Mouse (Mus musculus) liver, embryonic 14.5 days (tissue): Measurements from ENCODE around the gene Prtg. TPM values are rescaled to one million over a fixed set of nuclear protein-coding genes. Genes with fewer than 3 reads are reported as not detected.

ENCODE experiments used
- ATAC-seq: fragments of 200-750 bp; cut with Nextera tagmentation; 2 replicates; pipeline ENCODE4 v1.8.0; 2017; ENCODE audit warnings: moderate number of reproducible peaks, mild to moderate bottlenecking, moderate library complexity; ENCODE audit not compliant: insufficient read depth
- DNase-seq, 3 experiments: peaks; one replicate each; pipeline ENCODE4 v3.0.0-alpha.2; 2012 to 2013; ENCODE audit warnings: low read depth in 3 of 3, low spot score in 3 of 3
- H3K27ac ChIP-seq: fragments of 300-500 bp; sonication (generic); 2 replicates; pipeline ENCODE4 v1.5.1; 2014; ENCODE audit warnings: moderate library complexity, mild to moderate bottlenecking, control low read depth, inconsistent platforms
- H3K27me3 ChIP-seq: fragments of 300-500 bp; sonication (generic); 2 replicates; pipeline ENCODE4 v1.6.1; 2014; ENCODE audit warnings: mild to moderate bottlenecking, low read length, moderate library complexity; ENCODE audit not compliant: control insufficient read depth, insufficient read depth
- H3K36me3 ChIP-seq: fragments of 300-500 bp; sonication (generic); replicated peaks from 2 replicates; pipeline ENCODE4 v1.6.1; 2014; ENCODE audit warnings: low read depth; ENCODE audit not compliant: control insufficient read depth, insufficient read depth
- H3K4me1 ChIP-seq, 2 experiments: fragments of 200-500 bp in 1 of 2; fragments of 300-500 bp in 1 of 2; sonication (generic) in 1 of 2; replicated peaks; 2 replicates each; pipeline ENCODE4 v1.6.1; 2012 to 2014; ENCODE audit warnings: antibody characterized with exemption in 1 of 2, inconsistent platforms in 1 of 2, low read length in 1 of 2; ENCODE audit not compliant: control insufficient read depth in 2 of 2, insufficient read depth in 2 of 2
- H3K4me2 ChIP-seq: fragments of 300-500 bp; sonication (generic); 2 replicates; pipeline ENCODE4 v1.6.1; 2014; ENCODE audit warnings: low read depth, mild to moderate bottlenecking, control low read depth, moderate library complexity
- H3K4me3 ChIP-seq, 2 experiments: fragments of 200-500 bp in 1 of 2; fragments of 300-500 bp in 1 of 2; sonication (generic) in 1 of 2; 2 replicates each; pipeline ENCODE4 v1.5.1; 2012 to 2014; ENCODE audit warnings: low read depth in 2 of 2, low read length in 2 of 2, mild to moderate bottlenecking in 2 of 2, control low read depth in 1 of 2, inconsistent platforms in 1 of 2, moderate library complexity in 1 of 2; ENCODE audit not compliant: insufficient read depth in 1 of 2
- H3K9ac ChIP-seq: fragments of 300-500 bp; sonication (generic); replicated peaks from 2 replicates; pipeline ENCODE4 v1.6.1; 2014; ENCODE audit warnings: mild to moderate bottlenecking, control low read depth, moderate library complexity
- H3K9me3 ChIP-seq: fragments of 300-500 bp; sonication (generic); 2 replicates; pipeline ENCODE4 v1.6.1; 2016; ENCODE audit warnings: low read length, mixed read lengths; ENCODE audit not compliant: control insufficient read depth
- CTCF ChIP-seq: IDR thresholded peaks from 2 replicates; pipeline ENCODE4 v1.5.1; 2016; ENCODE audit warnings: antibody characterized with exemption, low read depth, control low read depth
- EP300 ChIP-seq: IDR thresholded peaks from 2 replicates; pipeline ENCODE4 v1.6.1; 2016; ENCODE audit warnings: antibody characterized with exemption, low read depth
- WGBS: fragments of 180-500 bp; shearing (Covaris S2); extraction: QIAGEN DNeasy Blood & Tissue Kit; methylation state at CpG from one replicate; pipeline ENCODE4 v1.1.7; 2014; ENCODE audit not compliant: insufficient replicate concordance; 5-methylcytosine and 5-hydroxymethylcytosine counted together
- polyA plus RNA-seq, 2 experiments: library from polyadenylated mRNA; depleted of rRNA in 1 of 2; stranded (reverse) in 1 of 2; unstranded in 1 of 2; fragments of >200 nt; fragmentation: Nextera tagmentation in 1 of 2; extraction: Ambion mirVana in 1 of 2; gene quantifications; 2 replicates each; pipeline versions ENCODE4 v1.2.1 to v1.2.3; 2012 to 2014

Gene Prtg
- polyA plus RNA-seq, 2 experiments: 0.03 TPM

DNA sequence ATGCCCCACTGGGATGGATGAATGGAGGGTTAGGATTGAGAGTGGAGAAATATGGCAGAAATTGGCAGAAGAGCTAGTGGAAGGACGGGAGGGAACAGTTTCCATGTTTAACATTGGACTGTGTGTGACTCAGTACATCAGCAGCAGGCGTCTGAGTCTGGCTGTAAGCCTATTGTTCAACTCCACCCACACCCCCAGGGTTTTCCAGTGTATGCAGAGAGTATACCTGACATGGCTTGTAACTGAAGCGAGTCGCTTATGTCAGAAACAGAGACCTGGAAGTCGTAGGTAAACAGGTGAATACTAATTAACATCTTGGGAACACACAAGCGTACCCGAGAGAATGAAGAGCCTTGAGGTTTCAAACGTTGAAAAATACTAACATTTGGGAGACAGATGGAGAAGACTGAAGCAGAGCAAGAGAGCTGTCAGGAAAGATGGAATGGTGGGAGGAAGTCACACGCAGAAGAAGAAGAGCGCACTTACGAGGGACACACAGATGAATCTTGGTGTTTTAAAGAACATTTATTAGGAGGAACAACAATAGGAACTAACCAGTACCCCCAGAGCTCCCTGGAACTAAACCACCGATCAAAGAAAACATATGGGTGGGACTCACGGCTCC, 124.6 kb downstream of the Prtg start:
- H3K27ac ChIP-seq: no peak overlapping the region
- no peaks in the 10 kb centered on the region for H3K36me3 ChIP-seq
- no peak overlapping the region for H3K4me3 ChIP-seq
- TF ChIP-seq EP300 (no peak), CTCF (no peak)
- 61% methylated on average over 13 of the region's 13 CpGs for WGBS
- H3K9me3 ChIP-seq: no peaks in the 10 kb centered on the region
- H3K4me1 ChIP-seq: no peaks in the 10 kb centered on the region
- DNase-seq (no peak), ATAC-seq (no peak)
- no peak overlapping the region for H3K4me2 ChIP-seq
- peaks cover 14% of the 10 kb centered on the region for H3K27me3 ChIP-seq
- H3K9ac ChIP-seq: no peak overlapping the region

DNA sequence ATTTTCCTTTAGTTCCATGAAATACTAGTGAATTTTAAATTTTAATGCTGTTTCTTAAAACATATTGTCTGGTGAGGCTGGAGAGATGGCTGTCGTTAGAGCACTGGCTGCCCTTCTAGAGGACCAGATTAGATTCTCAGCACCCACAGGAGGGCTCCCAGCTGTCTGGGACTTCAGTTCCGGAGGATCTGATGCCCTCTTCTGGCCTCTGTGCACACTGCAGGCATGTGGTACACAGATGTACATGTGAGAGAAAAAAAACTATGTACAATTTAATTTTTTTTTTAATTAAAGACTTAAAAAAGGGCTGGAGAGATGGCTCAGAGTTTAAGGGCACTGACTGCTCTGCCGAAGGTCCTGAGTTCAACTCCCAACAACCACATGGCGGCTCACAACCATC, 128.6 kb downstream of the Prtg start:
- TF ChIP-seq EP300: no peak
- 0 out of 2 replicates have a peak, but pooled peaks have one; percentile 25 for TF ChIP-seq CTCF
- Histone ChIP-seq H3K36me3 (no peaks in the 10 kb centered on the region), H3K27ac (no peak overlapping the region), H3K9ac (no peak overlapping the region), H3K4me2 (no peak overlapping the region), H3K27me3 (no peaks in the 10 kb centered on the region), H3K4me3 (no peak overlapping the region), H3K9me3 (no peaks in the 10 kb centered on the region), H3K4me1 (no peaks in the 10 kb centered on the region)
- no peak for ATAC-seq
- DNase-seq: no peak
- WGBS: 66% methylated on average over 4 of the region's 4 CpGs

DNA sequence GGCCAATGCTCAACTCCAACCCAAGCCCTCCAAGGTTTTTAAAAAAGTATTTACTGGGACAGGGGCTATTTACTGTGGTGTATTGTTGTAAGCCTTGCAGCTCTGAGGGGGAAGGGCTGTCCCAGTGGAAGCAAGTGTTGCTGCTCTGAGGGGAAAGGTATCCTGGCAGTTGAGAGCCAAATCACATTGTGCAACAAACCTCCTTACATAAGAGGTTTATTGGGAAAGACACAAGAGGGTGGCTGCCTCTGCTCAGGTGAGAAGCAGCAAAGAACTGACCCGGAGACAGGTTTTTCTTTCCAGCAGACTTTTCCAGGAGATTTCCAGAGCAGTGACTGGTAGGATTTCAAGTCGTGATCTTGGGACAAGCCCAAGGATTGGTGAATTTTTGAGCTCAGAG, 129.6 kb downstream of the Prtg start:
- no peak overlapping the region for H3K27ac ChIP-seq
- TF ChIP-seq CTCF: no peak
- TF ChIP-seq EP300: no peak
- no peak overlapping the region for H3K4me3 ChIP-seq
- no peak overlapping the region for H3K4me2 ChIP-seq
- 66% methylated on average over 2 of the region's 2 CpGs for WGBS
- H3K27me3 ChIP-seq: no peaks in the 10 kb centered on the region
- H3K9me3 ChIP-seq: no peaks in the 10 kb centered on the region
- no peaks in the 10 kb centered on the region for H3K4me1 ChIP-seq
- ATAC-seq: no peak
- no peak overlapping the region for H3K9ac ChIP-seq
- no peak for DNase-seq
- H3K36me3 ChIP-seq: no peaks in the 10 kb centered on the region

DNA sequence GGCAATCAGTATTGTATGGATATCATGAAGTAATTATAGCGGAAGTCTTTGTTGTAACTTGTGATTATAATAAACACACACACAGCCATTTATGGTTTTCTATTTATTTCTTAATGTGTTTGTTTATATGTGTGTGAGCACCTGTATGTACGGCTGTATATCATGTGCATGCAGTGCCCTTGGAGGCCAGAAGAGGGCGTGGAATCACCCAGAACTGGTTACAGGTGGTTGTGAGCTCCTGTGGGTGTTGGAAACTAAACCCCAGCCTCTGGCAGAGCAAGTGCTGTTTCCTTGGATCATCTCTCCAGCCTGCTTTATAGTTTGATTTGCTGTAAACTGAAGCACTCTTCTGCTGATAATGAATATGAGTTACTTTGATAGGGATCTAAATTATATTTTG, 136.8 kb downstream of the Prtg start:
- DNase-seq: no peak
- Histone ChIP-seq H3K4me3 (no peak overlapping the region), H3K4me1 (no peaks in the 10 kb centered on the region), H3K9ac (no peak overlapping the region), H3K27ac (no peak overlapping the region), H3K9me3 (no peaks in the 10 kb centered on the region), H3K4me2 (no peak overlapping the region), H3K27me3 (no peaks in the 10 kb centered on the region), H3K36me3 (no peaks in the 10 kb centered on the region)
- 50% methylated on average over 3 of the region's 3 CpGs for whole genome bisulfite sequencing
- no peak for TF ChIP-seq EP300
- TF ChIP-seq CTCF: peak; percentile 38
- no peak for ATAC-seq

DNA sequence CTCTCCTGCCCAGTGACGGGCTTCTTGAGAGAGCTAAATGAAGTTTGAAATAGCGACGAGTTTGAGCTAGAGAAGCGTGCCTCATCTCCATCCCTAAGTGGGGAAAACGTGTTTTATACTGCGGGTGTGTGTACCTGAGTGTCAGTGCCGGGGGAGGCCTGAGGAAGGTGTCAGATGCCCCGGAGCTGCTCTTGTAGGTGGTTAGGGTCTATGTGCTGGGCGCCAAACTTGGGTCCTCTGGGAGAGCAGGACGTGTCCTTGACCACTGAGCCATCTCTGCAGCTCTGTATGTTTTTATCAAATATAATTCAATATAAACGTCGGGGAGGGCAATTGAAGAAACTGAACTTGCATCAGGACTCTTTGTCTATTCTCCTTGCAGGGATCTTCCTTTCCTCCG, 137.6 kb downstream of the Prtg start:
- 74% methylated on average over 13 of the region's 13 CpGs for WGBS
- Histone ChIP-seq H3K4me3 (no peak overlapping the region), H3K4me1 (no peaks in the 10 kb centered on the region), H3K36me3 (no peaks in the 10 kb centered on the region), H3K27me3 (no peaks in the 10 kb centered on the region), H3K9me3 (no peaks in the 10 kb centered on the region), H3K27ac (no peak overlapping the region), H3K9ac (no peak overlapping the region), H3K4me2 (no peak overlapping the region)
- ATAC-seq (no peak), DNase-seq (no peak)
- TF ChIP-seq CTCF: no peak
- TF ChIP-seq EP300: no peak
